Mouse (Mus musculus) ovary, postnatal 14 days (tissue): ENCODE results near the gene Bcan.

ENCODE experiments used
- DNase-seq: peaks from one replicate; pipeline ENCODE4 v3.0.0; 2022; ENCODE audit warnings: low spot score

The Bcan gene

GRCm38 (mm10) chr3:87996971-87997614, 2.9 kb downstream of the Bcan start:
- DNase-seq, result no peak

- DNase-seq, result no peak
Measured at GRCm38 (mm10) chr3:87996401-87996800, 3.6 kb downstream of the Bcan start.

- no peak for DNase-seq
Measured at GRCm38 (mm10) chr3:87995331-87995730, 4.7 kb downstream of the Bcan start.

GRCm38 (mm10) chr3:87993436-87993835, 6.6 kb downstream of the Bcan start:
- no peak for DNase-seq

GRCm38 (mm10) chr3:87989935-87990334, 10.1 kb downstream of the Bcan start:
- DNase-seq, result no peak

GRCm38 (mm10) chr3:87988068-87988467, 12.0 kb downstream of the Bcan start:
- DNase-seq, result no peak

- no peak for DNase-seq
Measured at GRCm38 (mm10) chr3:87987633-87988032, 12.4 kb downstream of the Bcan start.

GRCm38 (mm10) chr3:87986868-87987267, 13.2 kb downstream of the Bcan start:
- DNase-seq, result peak; percentile 96

- DNase-seq, result no peak
Measured at GRCm38 (mm10) chr3:87985505-87986320, 14.3 kb downstream of the Bcan start.

GRCm38 (mm10) chr3:87984094-87984493, 15.9 kb downstream of the Bcan start:
- no peak for DNase-seq

GRCm38 (mm10) chr3:87983627-87984026, 16.4 kb downstream of the Bcan start:
- no peak for DNase-seq

- no peak for DNase-seq
Measured at GRCm38 (mm10) chr3:87982836-87983601, 17.0 kb downstream of the Bcan start.

- no peak for DNase-seq
Measured at GRCm38 (mm10) chr3:87981894-87982835, 17.9 kb downstream of the Bcan start.

GRCm38 (mm10) chr3:87981214-87981760, 18.7 kb downstream of the Bcan start:
- no peak for DNase-seq

- DNase-seq, result no peak
Measured at GRCm38 (mm10) chr3:87980728-87981127, 19.3 kb downstream of the Bcan start.

- no peak for DNase-seq
Measured at GRCm38 (mm10) chr3:87980085-87980484, 19.9 kb downstream of the Bcan start.

- DNase-seq, result no peak
Measured at GRCm38 (mm10) chr3:87979493-87979892, 20.5 kb downstream of the Bcan start.

GRCm38 (mm10) chr3:87974381-87974987, 25.5 kb downstream of the Bcan start:
- no peak for DNase-seq

GRCm38 (mm10) chr3:87973593-87974380, 26.2 kb downstream of the Bcan start:
- no peak for DNase-seq

- no peak for DNase-seq
Measured at GRCm38 (mm10) chr3:87972776-87973175, 27.3 kb downstream of the Bcan start.
